Mouse (Mus musculus): ENCODE measurements at regions not wholly inside any gene's neighbourhood (a gene's known extent, or its start where the extent isn't known, plus 50 kb on each side); places are given as distances from the start of the nearest gene placed in this dataset.
A peak's percentile ranks its signal among the peaks of the same experiment; 100 is the strongest.

GRCm38 (mm10) chr5:112138246-112138645 is 114.1 kb downstream of the Cryba4 start:
- 68% methylated on average over 3 of the region's 3 CpGs for WGBS
- Histone ChIP-seq H3K27ac (ENCODE audit: insufficient read depth, low read depth, low read length) (no peak overlapping the region), H3K4me1 (ENCODE audit: control insufficient read depth, insufficient read depth, insufficient read length, low read length) (no peaks in the 10 kb centered on the region), H3K36me3 (ENCODE audit: control insufficient read depth, insufficient read depth, low read length) (no peaks in the 10 kb centered on the region), H3K27me3 (ENCODE audit: control insufficient read depth, insufficient read depth, low read length) (no peaks in the 10 kb centered on the region), H3K4me3 (ENCODE audit: low read depth, low read length) (no peak overlapping the region)
- TF ChIP-seq CTCF (IDR thresholded peaks at IDR 0.05; ENCODE audit: extremely low read depth, insufficient read length, insufficient replicate concordance, low read depth, low read length), result no peak
- TF ChIP-seq POLR2A (IDR thresholded peaks at IDR 0.05; ENCODE audit: low read depth, low read length), result no peak

GRCm38 (mm10) chr5:112142731-112143130 is 109.6 kb downstream of the Cryba4 start:
- Histone ChIP-seq H3K36me3 (ENCODE audit: control insufficient read depth, insufficient read depth, low read length) (no peaks in the 10 kb centered on the region), H3K4me3 (ENCODE audit: low read depth, low read length) (no peak overlapping the region), H3K27ac (ENCODE audit: insufficient read depth, low read depth, low read length) (no peak overlapping the region), H3K4me1 (ENCODE audit: control insufficient read depth, insufficient read depth, insufficient read length, low read length) (no peaks in the 10 kb centered on the region), H3K27me3 (ENCODE audit: control insufficient read depth, insufficient read depth, low read length) (no peaks in the 10 kb centered on the region)
- TF ChIP-seq CTCF (IDR thresholded peaks at IDR 0.05; ENCODE audit: extremely low read depth, insufficient read length, insufficient replicate concordance, low read depth, low read length), result no peak
- no peak for TF ChIP-seq POLR2A (IDR thresholded peaks at IDR 0.05; ENCODE audit: low read depth, low read length)
- 82% methylated on average over 3 of the region's 3 CpGs for WGBS

- H3K27me3 ChIP-seq (ENCODE audit: control insufficient read depth, insufficient read depth, low read length), result no peaks in the 10 kb centered on the region
- H3K36me3 ChIP-seq (ENCODE audit: control insufficient read depth, insufficient read depth, low read length), result no peaks in the 10 kb centered on the region
- no peak overlapping the region for H3K4me3 ChIP-seq (ENCODE audit: low read depth, low read length)
- H3K27ac ChIP-seq (ENCODE audit: insufficient read depth, low read depth, low read length), result no peak overlapping the region
- WGBS, result 81% methylated on average over 16 of the region's 16 CpGs
- H3K4me1 ChIP-seq (ENCODE audit: control insufficient read depth, insufficient read depth, insufficient read length, low read length), result no peaks in the 10 kb centered on the region; the same call in 1 of the 2 replicates
- no peak for TF ChIP-seq POLR2A (IDR thresholded peaks at IDR 0.05; ENCODE audit: low read depth, low read length)
- no peak for TF ChIP-seq CTCF (IDR thresholded peaks at IDR 0.05; ENCODE audit: extremely low read depth, insufficient read length, insufficient replicate concordance, low read depth, low read length)
Measured at GRCm38 (mm10) chr5:112143993-112144621, 108.2 kb downstream of the Cryba4 start.

GRCm38 (mm10) chr5:112153675-112154085 is 98.6 kb downstream of the Cryba4 start:
- WGBS, result 2% methylated on average over 35 of the region's 39 CpGs
- peak overlapping the region; percentile 5; the same call in 1 of the 2 replicates for H3K4me3 ChIP-seq (ENCODE audit: low read depth, low read length)

GRCm38 (mm10) chr5:112154650-112155049 is 97.7 kb downstream of the Cryba4 start:
- TF ChIP-seq CTCF (IDR thresholded peaks at IDR 0.05; ENCODE audit: extremely low read depth, insufficient read length, insufficient replicate concordance, low read depth, low read length) (no peak), POLR2A (IDR thresholded peaks at IDR 0.05; ENCODE audit: low read depth, low read length) (no peak)
- H3K27me3 ChIP-seq (ENCODE audit: control insufficient read depth, insufficient read depth, low read length), result no peaks in the 10 kb centered on the region
- 59% methylated on average over 4 of the region's 4 CpGs for WGBS
- H3K36me3 ChIP-seq (ENCODE audit: control insufficient read depth, insufficient read depth, low read length), result no peaks in the 10 kb centered on the region
- H3K4me1 ChIP-seq (ENCODE audit: control insufficient read depth, insufficient read depth, insufficient read length, low read length), result no peaks in the 10 kb centered on the region
- H3K4me3 ChIP-seq (ENCODE audit: low read depth, low read length), result no peak overlapping the region
- no peak overlapping the region for H3K27ac ChIP-seq (ENCODE audit: insufficient read depth, low read depth, low read length)

More at GRCm38 (mm10) chr5:112153675-112154085, 98.6 kb downstream of the Cryba4 start:
- no peaks in the 10 kb centered on the region for H3K36me3 ChIP-seq (ENCODE audit: control insufficient read depth, insufficient read depth, low read length)
- H3K4me1 ChIP-seq (ENCODE audit: control insufficient read depth, insufficient read depth, insufficient read length, low read length), result no peaks in the 10 kb centered on the region
- TF ChIP-seq POLR2A (IDR thresholded peaks at IDR 0.05; ENCODE audit: low read depth, low read length) (no peak), CTCF (IDR thresholded peaks at IDR 0.05; ENCODE audit: extremely low read depth, insufficient read length, insufficient replicate concordance, low read depth, low read length) (peak; percentile 86)
- H3K27ac ChIP-seq (ENCODE audit: insufficient read depth, low read depth, low read length), result no peak overlapping the region
- H3K27me3 ChIP-seq (ENCODE audit: control insufficient read depth, insufficient read depth, low read length), result no peaks in the 10 kb centered on the region

GRCm38 (mm10) chr5:112155051-112155450 is 97.3 kb downstream of the Cryba4 start:
- TF ChIP-seq POLR2A (IDR thresholded peaks at IDR 0.05; ENCODE audit: low read depth, low read length), result no peak
- no peak for TF ChIP-seq CTCF (IDR thresholded peaks at IDR 0.05; ENCODE audit: extremely low read depth, insufficient read length, insufficient replicate concordance, low read depth, low read length)
- Histone ChIP-seq H3K36me3 (ENCODE audit: control insufficient read depth, insufficient read depth, low read length) (no peaks in the 10 kb centered on the region), H3K4me3 (ENCODE audit: low read depth, low read length) (no peak overlapping the region), H3K27ac (ENCODE audit: insufficient read depth, low read depth, low read length) (no peak overlapping the region), H3K4me1 (ENCODE audit: control insufficient read depth, insufficient read depth, insufficient read length, low read length) (no peaks in the 10 kb centered on the region), H3K27me3 (ENCODE audit: control insufficient read depth, insufficient read depth, low read length) (no peaks in the 10 kb centered on the region)
- WGBS, result 43% methylated on average over 6 of the region's 6 CpGs

- WGBS, result 44% methylated on average over 1 of the region's 1 CpGs
- no peaks in the 10 kb centered on the region for H3K4me1 ChIP-seq (ENCODE audit: control insufficient read depth, insufficient read depth, insufficient read length, low read length)
- H3K27me3 ChIP-seq (ENCODE audit: control insufficient read depth, insufficient read depth, low read length), result no peaks in the 10 kb centered on the region
- H3K36me3 ChIP-seq (ENCODE audit: control insufficient read depth, insufficient read depth, low read length), result no peaks in the 10 kb centered on the region
- no peak overlapping the region for H3K27ac ChIP-seq (ENCODE audit: insufficient read depth, low read depth, low read length)
- TF ChIP-seq POLR2A (IDR thresholded peaks at IDR 0.05; ENCODE audit: low read depth, low read length) (no peak), CTCF (IDR thresholded peaks at IDR 0.05; ENCODE audit: extremely low read depth, insufficient read length, insufficient replicate concordance, low read depth, low read length) (no peak)
- no peak overlapping the region for H3K4me3 ChIP-seq (ENCODE audit: low read depth, low read length)
Measured at GRCm38 (mm10) chr5:112156005-112156404, 96.3 kb downstream of the Cryba4 start.

Data from small intestine, adult 2 months (tissue).